Mouse (Mus musculus) C2C12 (cell line): Measurements from ENCODE around the gene Lrp8. TPM values are rescaled to one million over a fixed set of nuclear protein-coding genes. Genes with fewer than 3 reads are reported as not detected.

Source experiments
- H3K27me3 ChIP-seq: one replicate; pipeline ENCODE4 v1.6.1; 2011; ENCODE audit not compliant: control insufficient read depth, insufficient read depth, insufficient read length
- H3K36me3 ChIP-seq: one replicate; pipeline ENCODE4 v1.6.1; 2011; ENCODE audit not compliant: control insufficient read depth, insufficient read depth
- H3K4me3 ChIP-seq: one replicate; pipeline ENCODE4 v1.5.1; 2011; ENCODE audit warnings: mild to moderate bottlenecking, control low read depth; ENCODE audit not compliant: poor library complexity, insufficient read depth, severe bottlenecking
- H3K79me2 ChIP-seq: one replicate; pipeline ENCODE4 v1.6.1; 2011; ENCODE audit not compliant: control insufficient read depth, insufficient read depth
- H3K79me3 ChIP-seq: one replicate; pipeline ENCODE4 v1.6.1; 2011; ENCODE audit warnings: low read depth, control low read depth
- H3ac ChIP-seq: one replicate; pipeline ENCODE3; 2011; ENCODE audit warnings: low read depth; ENCODE audit not compliant: control insufficient read depth, insufficient read length
- CEBPB ChIP-seq: IDR thresholded peaks from one replicate; pipeline ENCODE4 v1.6.1; 2011; ENCODE audit warnings: low read depth, mild to moderate bottlenecking, control low read depth, moderate library complexity
- CTCF ChIP-seq: IDR thresholded peaks from one replicate; pipeline ENCODE4 v1.5.1; 2011; ENCODE audit not compliant: control insufficient read depth, insufficient read depth, insufficient read length
- FOSL1 ChIP-seq: IDR thresholded peaks from one replicate; pipeline ENCODE4 v1.8.0; 2011; ENCODE audit warnings: mild to moderate bottlenecking, low read length; ENCODE audit not compliant: poor library complexity, insufficient read depth, severe bottlenecking
- MAX ChIP-seq: IDR thresholded peaks from one replicate; pipeline ENCODE4 v1.6.1; 2011; ENCODE audit warnings: mild to moderate bottlenecking, control low read depth
- MYOD1 ChIP-seq: IDR thresholded peaks from one replicate; pipeline ENCODE4 v1.6.1; 2011; ENCODE audit warnings: low read depth; ENCODE audit not compliant: control insufficient read depth, insufficient read length
- MYOG ChIP-seq: IDR thresholded peaks from one replicate; pipeline ENCODE4 v1.6.1; 2011; ENCODE audit not compliant: control insufficient read depth, insufficient read length; ENCODE audit errors: extremely low read depth
- USF1 ChIP-seq: IDR thresholded peaks from one replicate; pipeline ENCODE4 v1.6.1; 2011; ENCODE audit warnings: low read depth, mild to moderate bottlenecking, control low read depth, moderate library complexity
- polyA plus RNA-seq: library from polyadenylated mRNA; unstranded; fragments of >200 nt; fragmentation: generic; extraction: Trizol; gene quantifications from one replicate; pipeline ENCODE4 v1.2.1, GENCODE M21; 2012; ENCODE audit warnings: missing spikeins

The Lrp8 gene
- polyA plus RNA-seq, 1 experiment = 8.3 TPM

DNA sequence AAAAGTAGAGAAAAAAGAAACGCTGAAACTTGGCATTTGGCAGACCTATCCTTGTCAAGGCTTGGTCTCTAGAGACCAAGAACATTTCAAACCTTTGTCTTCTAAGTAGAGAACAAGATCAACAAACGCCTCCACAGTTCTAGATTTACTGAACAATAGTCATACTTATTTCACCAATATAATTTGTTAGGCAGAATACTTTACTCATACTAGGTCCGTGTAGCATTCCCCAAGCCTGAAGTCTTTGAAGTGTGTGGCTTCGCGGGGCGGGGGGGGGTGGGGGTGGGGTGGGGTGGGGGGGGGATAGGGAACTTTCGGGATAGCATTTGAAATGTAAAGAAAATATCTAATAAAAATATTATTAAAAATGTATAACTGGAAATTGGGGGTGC is 121.7 kb downstream of the Lrp8 start:
- H3K36me3 ChIP-seq = no peaks in the 10 kb centered on the region
- H3ac ChIP-seq = no peak overlapping the region
- H3K79me2 ChIP-seq = no peaks in the 10 kb centered on the region
- H3K79me3 ChIP-seq = no peaks in the 10 kb centered on the region
- H3K27me3 ChIP-seq = no peaks in the 10 kb centered on the region
- TF ChIP-seq CTCF = no peak
- TF ChIP-seq CEBPB = no peak
- TF ChIP-seq MAX = no peak
- TF ChIP-seq FOSL1 = no peak
- TF ChIP-seq USF1 = no peak
- no peak for TF ChIP-seq MYOD1
- TF ChIP-seq MYOG = no peak
- H3K4me3 ChIP-seq = no peak overlapping the region

Other genes starting within 250 kb of the Lrp8 start
- 0.05 TPM for gene Dmrtb1, start 118.0 kb upstream of the Lrp8 start, polyA plus RNA-seq
- 166 TPM for gene Magoh, start 77.5 kb downstream of the Lrp8 start, polyA plus RNA-seq
- gene 0610037L13Rik, start 87.6 kb downstream of the Lrp8 start, polyA plus RNA-seq = 78.7 TPM
- gene Cpt2, start 121.3 kb downstream of the Lrp8 start, polyA plus RNA-seq = 18.8 TPM
- not detected for gene Slc1a7, start 166.1 kb downstream of the Lrp8 start, polyA plus RNA-seq